8 mouse cellular contexts compared by ENCODE assay signal in genomic region chr2:122630465-122631225, GRCm38 (mm10). TPM values are rescaled to one million over a fixed set of nuclear protein-coding genes. Genes with fewer than 3 reads are reported as not detected.
DNase-seq lines count a peak whose midpoint lies in the region; ATAC-seq and TF ChIP-seq lines count a peak whose summit lies in the region.

No protein-coding gene starts in this region.

- no peaks in the 10 kb centered on the region for H3K9me3 ChIP-seq in ES-Bruce4 (replicated peaks; ENCODE audit: control insufficient read depth, insufficient read depth, low read length, poor library complexity, severe bottlenecking)
- H3K9me3 ChIP-seq in forebrain, embryonic 12.5 days: no peaks in the 10 kb centered on the region
- no peaks in the 10 kb centered on the region for H3K9me3 ChIP-seq in heart, postnatal 0 days (replicated peaks; ENCODE audit: control insufficient read depth, low read length)
- H3K9me3 ChIP-seq in liver, embryonic 16.5 days (replicated peaks; ENCODE audit: control insufficient read depth, low read length): no peaks in the 10 kb centered on the region
- H3K9me3 ChIP-seq in neural tube, embryonic 12.5 days: no peaks in the 10 kb centered on the region
- no peaks in the 10 kb centered on the region for H3K9me3 ChIP-seq in stomach, postnatal 0 days (ENCODE audit: control insufficient read depth, low read length)

- peaks cover 3% of the 10 kb centered on the region; the same call in 1 of the 2 replicates for H3K36me3 ChIP-seq in ES-Bruce4 (ENCODE audit: control insufficient read depth, insufficient read depth, low read length, poor library complexity, severe bottlenecking)
- H3K36me3 ChIP-seq in forebrain, embryonic 12.5 days (replicated peaks): peaks cover 19% of the 10 kb centered on the region
- H3K36me3 ChIP-seq in heart, postnatal 0 days (replicated peaks; ENCODE audit: control insufficient read depth, insufficient read depth, low read length): peaks cover 20% of the 10 kb centered on the region
- peaks cover 4% of the 10 kb centered on the region for H3K36me3 ChIP-seq in liver, embryonic 16.5 days (ENCODE audit: control insufficient read depth, insufficient read depth)
- H3K36me3 ChIP-seq in neural tube, embryonic 12.5 days: peaks cover 22% of the 10 kb centered on the region
- H3K36me3 ChIP-seq in stomach, postnatal 0 days (ENCODE audit: control insufficient read depth, insufficient read depth, low read length): peaks cover 6% of the 10 kb centered on the region; the same call in 1 of the 2 replicates

- H3K9ac ChIP-seq in ES-Bruce4 (ENCODE audit: low read depth, poor library complexity, severe bottlenecking): peak overlapping the region; percentile 96
- H3K9ac ChIP-seq in forebrain, embryonic 12.5 days: peak overlapping the region; percentile 94
- H3K9ac ChIP-seq in heart, postnatal 0 days (replicated peaks; ENCODE audit: low read depth, low read length): peak overlapping the region; percentile 76
- H3K9ac ChIP-seq in liver, embryonic 16.5 days (ENCODE audit: low read depth, low read length): peak overlapping the region; percentile 69
- H3K9ac ChIP-seq in neural tube, embryonic 12.5 days: peak overlapping the region; percentile 95
- H3K9ac ChIP-seq in stomach, postnatal 0 days (ENCODE audit: low read length): peak overlapping the region; percentile 86

- peak overlapping the region; percentile 95 for H3K4me2 ChIP-seq in forebrain, embryonic 12.5 days
- H3K4me2 ChIP-seq in heart, postnatal 0 days (ENCODE audit: low read depth, low read length): peak overlapping the region; percentile 98
- peak overlapping the region; percentile 98 for H3K4me2 ChIP-seq in liver, embryonic 16.5 days (ENCODE audit: low read depth, low read length)
- peak overlapping the region; percentile 98 for H3K4me2 ChIP-seq in neural tube, embryonic 12.5 days (replicated peaks)
- peak overlapping the region; percentile 100 for H3K4me2 ChIP-seq in stomach, postnatal 0 days (replicated peaks; ENCODE audit: low read depth)

- H3K27me3 ChIP-seq in ES-Bruce4 (ENCODE audit: control insufficient read depth, insufficient read depth, low read length, poor library complexity, severe bottlenecking): no peaks in the 10 kb centered on the region
- no peaks in the 10 kb centered on the region for H3K27me3 ChIP-seq in forebrain, embryonic 12.5 days
- 0 out of 2 replicates have a peak, but pooled peaks cover 4% of the 10 kb centered on the region for H3K27me3 ChIP-seq in heart, postnatal 0 days (ENCODE audit: control insufficient read depth, insufficient read depth, low read length)
- H3K27me3 ChIP-seq in liver, embryonic 16.5 days (ENCODE audit: control insufficient read depth, insufficient read depth, low read depth, low read length): no peaks in the 10 kb centered on the region; the same call in 1 of the 2 replicates
- no peaks in the 10 kb centered on the region for H3K27me3 ChIP-seq in neural tube, embryonic 12.5 days (replicated peaks)
- H3K27me3 ChIP-seq in stomach, postnatal 0 days (ENCODE audit: control insufficient read depth, insufficient read depth, low read length): no peaks in the 10 kb centered on the region

- peak; percentile 73 for DNase-seq in c-Kit-positive CD71-positive TER-119-positive erythroid progenitor cells, embryonic 14.5 days (ENCODE audit: low spot score)
- DNase-seq in heart, postnatal 0 days (ENCODE audit: low spot score): peak; percentile 92
- peak; percentile 92 for DNase-seq in kidney, postnatal 36 days
- DNase-seq in stomach, postnatal 0 days (ENCODE audit: low spot score): peak; percentile 84

- WGBS in forebrain, embryonic 12.5 days: under 1% methylated on average over 74 of the region's 75 CpGs
- WGBS in heart, postnatal 0 days: under 1% methylated on average over 64 of the region's 75 CpGs
- WGBS in liver, embryonic 16.5 days (ENCODE audit: insufficient replicate concordance): 0% methylated on average over 75 of the region's 75 CpGs
- WGBS in neural tube, embryonic 12.5 days: under 1% methylated on average over 75 of the region's 75 CpGs
- WGBS in stomach, postnatal 0 days: under 1% methylated on average over 70 of the region's 75 CpGs

- no peak for TF ChIP-seq POLR2A in ES-Bruce4 (IDR thresholded peaks at IDR 0.05; ENCODE audit: insufficient read depth, low read length)

- ATAC-seq in forebrain, embryonic 12.5 days (ENCODE audit: low FRiP score): peak; percentile 89
- peak; percentile 75 for ATAC-seq in heart, postnatal 0 days (ENCODE audit: insufficient read depth, low read depth)
- peak; percentile 78 for ATAC-seq in liver, embryonic 16.5 days (ENCODE audit: low read depth)
- ATAC-seq in neural tube, embryonic 12.5 days (ENCODE audit: low FRiP score, low read depth): peak; percentile 84
- ATAC-seq in stomach, postnatal 0 days (ENCODE audit: low FRiP score, low TSS enrichment): peak; percentile 81

- H3K27ac ChIP-seq in ES-Bruce4 (ENCODE audit: insufficient read depth, low read length): no peak overlapping the region
- H3K27ac ChIP-seq in forebrain, embryonic 12.5 days: peak overlapping the region; percentile 84
- H3K27ac ChIP-seq in heart, postnatal 0 days (ENCODE audit: low read depth): peak overlapping the region; percentile 78
- H3K27ac ChIP-seq in liver, embryonic 16.5 days (ENCODE audit: low read length): peak overlapping the region; percentile 4; the same call in 1 of the 2 replicates
- no peak overlapping the region for H3K27ac ChIP-seq in neural tube, embryonic 12.5 days
- peak overlapping the region; percentile 89 for H3K27ac ChIP-seq in stomach, postnatal 0 days (replicated peaks)

- TF ChIP-seq EP300 in ES-Bruce4 (IDR thresholded peaks at IDR 0.05; ENCODE audit: insufficient read depth, low read depth, low read length): no peak
- no peak for TF ChIP-seq EP300 in heart, postnatal 0 days (IDR thresholded peaks at IDR 0.05; ENCODE audit: low read depth)
- no peak for TF ChIP-seq EP300 in stomach, postnatal 0 days (optimal IDR thresholded peaks at IDR 0.05)

- H3K4me3 ChIP-seq in ES-Bruce4 (ENCODE audit: low read depth, low read length): peak overlapping the region; percentile 67
- H3K4me3 ChIP-seq in forebrain, embryonic 12.5 days (replicated peaks): peak overlapping the region; percentile 97
- H3K4me3 ChIP-seq in heart, postnatal 0 days (ENCODE audit: low read depth, low read length): peak overlapping the region; percentile 84
- peak overlapping the region; percentile 88 for H3K4me3 ChIP-seq in liver, embryonic 16.5 days (ENCODE audit: low read depth, low read length)
- peak overlapping the region; percentile 93 for H3K4me3 ChIP-seq in neural tube, embryonic 12.5 days
- peak overlapping the region; percentile 90 for H3K4me3 ChIP-seq in stomach, postnatal 0 days (ENCODE audit: low read depth, low read length)

- no peaks in the 10 kb centered on the region for H3K4me1 ChIP-seq in ES-Bruce4 (ENCODE audit: control insufficient read depth, insufficient read depth, low read length)
- peaks cover 14% of the 10 kb centered on the region for H3K4me1 ChIP-seq in forebrain, embryonic 12.5 days
- H3K4me1 ChIP-seq in heart, postnatal 0 days (ENCODE audit: control insufficient read depth, insufficient read depth): peaks cover 6% of the 10 kb centered on the region; the same call in 1 of the 2 replicates
- peaks cover 7% of the 10 kb centered on the region for H3K4me1 ChIP-seq in liver, embryonic 16.5 days (ENCODE audit: control insufficient read depth, low read depth, low read length)
- peaks cover 11% of the 10 kb centered on the region; the same call in 1 of the 2 replicates for H3K4me1 ChIP-seq in neural tube, embryonic 12.5 days
- no peaks in the 10 kb centered on the region for H3K4me1 ChIP-seq in stomach, postnatal 0 days (replicated peaks; ENCODE audit: control insufficient read depth, insufficient read depth)

- TF ChIP-seq CTCF in ES-Bruce4 (IDR thresholded peaks at IDR 0.05; ENCODE audit: low read depth, low read length): no peak
- TF ChIP-seq CTCF in heart, postnatal 0 days (IDR thresholded peaks at IDR 0.05; ENCODE audit: low read depth): no peak
- no peak for TF ChIP-seq CTCF in stomach, postnatal 0 days (IDR thresholded peaks at IDR 0.05; ENCODE audit: low read depth)

RNA-seq across cellular contexts. Expression of gene AA467197, which starts 6.1 kb away (rescaled TPM):
- polyA plus RNA-seq in ES-Bruce4 (2011; ENCODE audit: insufficient read depth, insufficient read length, low read depth, missing spikeins): 15.8 and 16.3 TPM in 2 replicates
- 0.67 and 0.70 TPM in 2 replicates for polyA plus RNA-seq in forebrain, embryonic 12.5 days (2016; fragmentation: Nextera tagmentation; extraction: Ambion mirVana)
- 2.5 TPM in 1 of 2 replicates, not detected in the other for total RNA-seq in heart, postnatal 0 days (2014; rRNA removed; ENCODE audit: low replicate concordance)
- polyA plus RNA-seq in heart, postnatal 0 days (2015; fragmentation: Nextera tagmentation; extraction: Ambion mirVana): 0.16 TPM in 1 of 2 replicates, not detected in the other
- polyA plus RNA-seq in liver, embryonic 16.5 days (2015; fragmentation: Nextera tagmentation; extraction: Ambion mirVana): 1.7 and 2.5 TPM in 2 replicates
- 0.63 and 0.65 TPM in 2 replicates for polyA plus RNA-seq in neural tube, embryonic 12.5 days (2016; fragmentation: Nextera tagmentation; extraction: Ambion mirVana)
- polyA plus RNA-seq in stomach, postnatal 0 days (2015; fragmentation: Nextera tagmentation; extraction: Ambion mirVana): 193 and 201 TPM in 2 replicates

RNA-seq across cellular contexts. Expression of gene Gatm, which starts 19.5 kb away (rescaled TPM):
- 4.2 and 5.9 TPM in 2 replicates for polyA plus RNA-seq in ES-Bruce4 (2011; ENCODE audit: insufficient read depth, insufficient read length, low read depth, missing spikeins)
- polyA plus RNA-seq in forebrain, embryonic 12.5 days (2016; fragmentation: Nextera tagmentation; extraction: Ambion mirVana): 16.8 and 17.7 TPM in 2 replicates
- total RNA-seq in heart, postnatal 0 days (2014; rRNA removed; ENCODE audit: low replicate concordance): 3.7 and 3.8 TPM in 2 replicates
- 6.0 and 6.8 TPM in 2 replicates for polyA plus RNA-seq in heart, postnatal 0 days (2015; fragmentation: Nextera tagmentation; extraction: Ambion mirVana)
- 27.4 and 29.7 TPM in 2 replicates for polyA plus RNA-seq in liver, embryonic 16.5 days (2015; fragmentation: Nextera tagmentation; extraction: Ambion mirVana)
- polyA plus RNA-seq in neural tube, embryonic 12.5 days (2016; fragmentation: Nextera tagmentation; extraction: Ambion mirVana): 19.1 and 21.6 TPM in 2 replicates
- 8.5 and 9.3 TPM in 2 replicates for polyA plus RNA-seq in stomach, postnatal 0 days (2015; fragmentation: Nextera tagmentation; extraction: Ambion mirVana)

Comparison
In these comparisons a context has a peak if more than half of its experiments do, and no peak if none do; other contexts are left out.
1. H3K27ac ChIP-seq: peak in forebrain, embryonic 12.5 days (single experiment), heart, postnatal 0 days (single experiment), liver, embryonic 16.5 days (single experiment) and stomach, postnatal 0 days (single experiment); none in ES-Bruce4 (single experiment) and neural tube, embryonic 12.5 days (single experiment).
2. RNA of gene AA467197, which starts 6.1 kb away (polyA plus RNA-seq): 193 to 201 TPM in stomach, postnatal 0 days; 15.8 to 16.3 TPM in ES-Bruce4, 1.7 to 2.5 TPM in liver, embryonic 16.5 days, 0.67 to 0.70 TPM in forebrain, embryonic 12.5 days, 0.63 to 0.65 TPM in neural tube, embryonic 12.5 days and 0.16 TPM in heart, postnatal 0 days; every median in the first group is over 10 times any median in the second.
3. Peak in every context shown above with its lines, with median percentiles within 50 percentile points of each other: H3K4me3 ChIP-seq, H3K9ac ChIP-seq, DNase-seq, ATAC-seq and H3K4me2 ChIP-seq.